Mouse (Mus musculus): ENCODE measurements around the gene Nedd9. TPM values are rescaled to one million over a fixed set of nuclear protein-coding genes. Genes with fewer than 3 reads are reported as not detected.

Nedd9 gene
- total RNA-seq, 1 experiment = 4.4 TPM

GRCm38 (mm10) chr13:41476216-41476615 is 10.9 kb downstream of the Nedd9 start:
- H3K9ac ChIP-seq (ENCODE audit: insufficient read depth, low read depth, low read length, poor library complexity, severe bottlenecking) = no peak overlapping the region
- H3K4me3 ChIP-seq (ENCODE audit: insufficient read depth in 1 of 2, low read depth in 1 of 2, low read length in 2 of 2, poor library complexity in 1 of 2, severe bottlenecking in 1 of 2) = no peak overlapping the region
- TF ChIP-seq CHD2 (IDR thresholded peaks at IDR 0.05; ENCODE audit: low read depth, low read length) (no peak), MAFK (IDR thresholded peaks at IDR 0.05; ENCODE audit: insufficient read depth, low read depth, low read length) (no peak), ZC3H11A (IDR thresholded peaks at IDR 0.05; ENCODE audit: borderline replicate concordance, low read depth, low read length) (no peak), HCFC1 (IDR thresholded peaks at IDR 0.05; ENCODE audit: borderline replicate concordance, insufficient read depth, low read length) (no peak), ZNF384 (IDR thresholded peaks at IDR 0.05; ENCODE audit: low read depth, low read length) (no peak)
- in situ Hi-C loops (cut with MboI; ENCODE audit: low sequenced_read_pairs in 2 of 2, unreplicated experiment in 2 of 2) = no loop called here
- no peaks in the 10 kb centered on the region for H3K4me1 ChIP-seq (ENCODE audit: control insufficient read depth in 2 of 2, insufficient read depth in 2 of 2, low read length in 2 of 2, poor library complexity in 1 of 2)
- H3K9me3 ChIP-seq (ENCODE audit: control insufficient read depth, insufficient read depth, low read depth, low read length) = no peaks in the 10 kb centered on the region
- H3K27ac ChIP-seq (ENCODE audit: insufficient read depth, low read depth, low read length, poor library complexity, severe bottlenecking) = no peak overlapping the region
- no peaks in the 10 kb centered on the region for H3K36me3 ChIP-seq (ENCODE audit: control insufficient read depth, insufficient read depth, low read length, poor library complexity, severe bottlenecking)
- DNase-seq (ENCODE audit: low read depth, low spot score) = no peak

GRCm38 (mm10) chr13:41474365-41474764 is 12.8 kb downstream of the Nedd9 start:
- H3K9ac ChIP-seq (ENCODE audit: insufficient read depth, low read depth, low read length, poor library complexity, severe bottlenecking) = no peak overlapping the region
- DNase-seq (ENCODE audit: low read depth, low spot score) = no peak
- TF ChIP-seq ZNF384 (IDR thresholded peaks at IDR 0.05; ENCODE audit: low read depth, low read length) = no peak
- no peak for TF ChIP-seq CHD2 (IDR thresholded peaks at IDR 0.05; ENCODE audit: low read depth, low read length)
- H3K27ac ChIP-seq (ENCODE audit: insufficient read depth, low read depth, low read length, poor library complexity, severe bottlenecking) = no peak overlapping the region
- no peak overlapping the region for H3K4me3 ChIP-seq (ENCODE audit: insufficient read depth in 1 of 2, low read depth in 1 of 2, low read length in 2 of 2, poor library complexity in 1 of 2, severe bottlenecking in 1 of 2)
- in situ Hi-C loops (cut with MboI; ENCODE audit: low sequenced_read_pairs in 2 of 2, unreplicated experiment in 2 of 2) = no loop called here
- H3K9me3 ChIP-seq (ENCODE audit: control insufficient read depth, insufficient read depth, low read depth, low read length) = no peaks in the 10 kb centered on the region
- no peaks in the 10 kb centered on the region for H3K4me1 ChIP-seq (ENCODE audit: control insufficient read depth in 2 of 2, insufficient read depth in 2 of 2, low read length in 2 of 2, poor library complexity in 1 of 2)
- H3K36me3 ChIP-seq (ENCODE audit: control insufficient read depth, insufficient read depth, low read length, poor library complexity, severe bottlenecking) = no peaks in the 10 kb centered on the region

- in situ Hi-C loops (cut with MboI; ENCODE audit: low sequenced_read_pairs in 2 of 2, unreplicated experiment in 2 of 2) = no loop called here
Observed at GRCm38 (mm10) chr13:41473504-41473903, 13.7 kb downstream of the Nedd9 start.

GRCm38 (mm10) chr13:41472878-41473424 is 14.2 kb downstream of the Nedd9 start:
- no peak overlapping the region for H3K27ac ChIP-seq (ENCODE audit: insufficient read depth, low read depth, low read length, poor library complexity, severe bottlenecking)
- H3K9ac ChIP-seq (ENCODE audit: insufficient read depth, low read depth, low read length, poor library complexity, severe bottlenecking) = no peak overlapping the region
- no peak for DNase-seq (ENCODE audit: low read depth, low spot score)
- H3K36me3 ChIP-seq (ENCODE audit: control insufficient read depth, insufficient read depth, low read length, poor library complexity, severe bottlenecking) = no peaks in the 10 kb centered on the region
- H3K9me3 ChIP-seq (ENCODE audit: control insufficient read depth, insufficient read depth, low read depth, low read length) = no peaks in the 10 kb centered on the region
- no peak for TF ChIP-seq CHD2 (IDR thresholded peaks at IDR 0.05; ENCODE audit: low read depth, low read length)
- TF ChIP-seq ZC3H11A (IDR thresholded peaks at IDR 0.05; ENCODE audit: borderline replicate concordance, low read depth, low read length) = no peak
- no peak for TF ChIP-seq HCFC1 (IDR thresholded peaks at IDR 0.05; ENCODE audit: borderline replicate concordance, insufficient read depth, low read length)
- TF ChIP-seq ZNF384 (IDR thresholded peaks at IDR 0.05; ENCODE audit: low read depth, low read length) = no peak
- TF ChIP-seq MAFK (IDR thresholded peaks at IDR 0.05; ENCODE audit: insufficient read depth, low read depth, low read length) = no peak
- in situ Hi-C loops (cut with MboI; ENCODE audit: low sequenced_read_pairs in 2 of 2, unreplicated experiment in 2 of 2) = no loop called here
- H3K4me3 ChIP-seq (ENCODE audit: insufficient read depth in 1 of 2, low read depth in 1 of 2, low read length in 2 of 2, poor library complexity in 1 of 2, severe bottlenecking in 1 of 2) = no peak overlapping the region
- H3K4me1 ChIP-seq (ENCODE audit: control insufficient read depth in 2 of 2, insufficient read depth in 2 of 2, low read length in 2 of 2, poor library complexity in 1 of 2) = no peaks in the 10 kb centered on the region

More at GRCm38 (mm10) chr13:41473504-41473903, 13.7 kb downstream of the Nedd9 start:
- no peak overlapping the region for H3K4me3 ChIP-seq (ENCODE audit: insufficient read depth in 1 of 2, low read depth in 1 of 2, low read length in 2 of 2, poor library complexity in 1 of 2, severe bottlenecking in 1 of 2)
- H3K9ac ChIP-seq (ENCODE audit: insufficient read depth, low read depth, low read length, poor library complexity, severe bottlenecking) = no peak overlapping the region
- no peaks in the 10 kb centered on the region for H3K4me1 ChIP-seq (ENCODE audit: control insufficient read depth in 2 of 2, insufficient read depth in 2 of 2, low read length in 2 of 2, poor library complexity in 1 of 2)
- H3K36me3 ChIP-seq (ENCODE audit: control insufficient read depth, insufficient read depth, low read length, poor library complexity, severe bottlenecking) = no peaks in the 10 kb centered on the region
- no peak overlapping the region for H3K27ac ChIP-seq (ENCODE audit: insufficient read depth, low read depth, low read length, poor library complexity, severe bottlenecking)
- H3K9me3 ChIP-seq (ENCODE audit: control insufficient read depth, insufficient read depth, low read depth, low read length) = no peaks in the 10 kb centered on the region
- TF ChIP-seq HCFC1 (IDR thresholded peaks at IDR 0.05; ENCODE audit: borderline replicate concordance, insufficient read depth, low read length) (no peak), MAFK (IDR thresholded peaks at IDR 0.05; ENCODE audit: insufficient read depth, low read depth, low read length) (no peak), ZNF384 (IDR thresholded peaks at IDR 0.05; ENCODE audit: low read depth, low read length) (no peak), ZC3H11A (IDR thresholded peaks at IDR 0.05; ENCODE audit: borderline replicate concordance, low read depth, low read length) (no peak), CHD2 (IDR thresholded peaks at IDR 0.05; ENCODE audit: low read depth, low read length) (no peak)
- DNase-seq (ENCODE audit: low read depth, low spot score) = no peak

GRCm38 (mm10) chr13:41468277-41468676 is 18.9 kb downstream of the Nedd9 start:
- H3K4me3 ChIP-seq (ENCODE audit: insufficient read depth in 1 of 2, low read depth in 1 of 2, low read length in 2 of 2, poor library complexity in 1 of 2, severe bottlenecking in 1 of 2) = no peak overlapping the region
- H3K9ac ChIP-seq (ENCODE audit: insufficient read depth, low read depth, low read length, poor library complexity, severe bottlenecking) = no peak overlapping the region
- H3K27ac ChIP-seq (ENCODE audit: insufficient read depth, low read depth, low read length, poor library complexity, severe bottlenecking) = no peak overlapping the region
- H3K36me3 ChIP-seq (ENCODE audit: control insufficient read depth, insufficient read depth, low read length, poor library complexity, severe bottlenecking) = no peaks in the 10 kb centered on the region
- in situ Hi-C loops (cut with MboI; ENCODE audit: low sequenced_read_pairs in 2 of 2, unreplicated experiment in 2 of 2) = no loop called here
- no peaks in the 10 kb centered on the region for H3K9me3 ChIP-seq (ENCODE audit: control insufficient read depth, insufficient read depth, low read depth, low read length)
- no peaks in the 10 kb centered on the region for H3K4me1 ChIP-seq (ENCODE audit: control insufficient read depth in 2 of 2, insufficient read depth in 2 of 2, low read length in 2 of 2, poor library complexity in 1 of 2)
- no peak for DNase-seq (ENCODE audit: low read depth, low spot score)
- TF ChIP-seq ZC3H11A (IDR thresholded peaks at IDR 0.05; ENCODE audit: borderline replicate concordance, low read depth, low read length) (no peak), MAFK (IDR thresholded peaks at IDR 0.05; ENCODE audit: insufficient read depth, low read depth, low read length) (no peak), HCFC1 (IDR thresholded peaks at IDR 0.05; ENCODE audit: borderline replicate concordance, insufficient read depth, low read length) (no peak), ZNF384 (IDR thresholded peaks at IDR 0.05; ENCODE audit: low read depth, low read length) (no peak), CHD2 (IDR thresholded peaks at IDR 0.05; ENCODE audit: low read depth, low read length) (no peak)

Measured in ES-E14 (cell line).